In the genomic region with DNA sequence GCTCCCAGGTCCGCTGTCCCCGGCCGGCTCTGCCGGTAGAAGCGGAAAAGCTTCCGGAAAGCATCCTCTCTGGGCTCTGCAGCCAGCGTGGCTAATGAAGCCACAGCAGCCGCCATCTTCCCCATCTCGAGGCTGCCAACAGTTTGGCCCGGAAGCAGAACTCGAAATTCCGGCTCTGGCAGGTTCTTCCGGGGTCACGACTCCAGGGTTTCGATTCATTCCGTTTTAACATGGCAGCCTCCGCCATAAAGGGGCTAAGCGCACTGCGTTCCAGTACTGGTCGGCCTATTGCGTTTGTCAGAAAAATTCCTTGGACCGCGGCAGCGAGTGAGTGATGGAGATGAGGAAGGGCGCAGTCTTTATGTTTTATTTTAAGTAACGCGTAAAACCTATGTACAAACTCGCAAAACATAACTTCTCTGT, we compare ENCODE assay signal across 8 mouse cellular contexts. TPM values are rescaled to one million over a fixed set of nuclear protein-coding genes. Genes with fewer than 3 reads are reported as not detected.
DNase-seq lines count a peak whose midpoint lies in the region; ATAC-seq lines count a peak whose summit lies in the region.

Slirp (plus strand) TSS at position 197 of the 423 bp plus-strand sequence.
Alkbh1 (minus strand) TSS at position 318 of the 423 bp plus-strand sequence.

- ATAC-seq in inflammation-experienced regulatory T-cells, adult 6 months = peak; percentile 94
- peak; percentile 88 for ATAC-seq in megakaryocyte-erythroid progenitor cell, adult 5-6 weeks (replicated peaks; ENCODE audit: low FRiP score, low TSS enrichment, poor library complexity, severe bottlenecking)

- peak; percentile 92 to 97 for DNase-seq in adrenal gland, adult (ENCODE audit: inconsistent age in 2 of 2, low spot score in 1 of 2)
- peak; percentile 98 for DNase-seq in embryo, embryonic 10.5 days (ENCODE audit: low spot score)
- peak; percentile 87 for DNase-seq in gastrocnemius, postnatal 14 days
- DNase-seq in left cerebral cortex, postnatal 10 days (ENCODE audit: extremely low spot score in 1 of 2, low spot score in 2 of 2) = peak; percentile 92 to 94
- peak; percentile 91 for DNase-seq in right cerebral cortex, postnatal 25 days
- peak; percentile 85 for DNase-seq in urinary bladder, postnatal 4 days (ENCODE audit: low spot score in 2 of 2)

- intact Hi-C loops in gastrocnemius, postnatal 14 days (cut with DNase I; ENCODE audit: low total_unique reads) = no loop called here
- intact Hi-C loops in left cerebral cortex, postnatal 10 days (cut with DNase I) = no loop called here

RNA-seq across cellular contexts. Expression of gene Slirp, which starts in this region (rescaled TPM):
- 100 to 1,000 TPM; 142 to 154 TPM for total RNA-seq in gastrocnemius, postnatal 14 days (2021)
- 100 to 1,000 TPM in 2 of 3 experiments, 10 to 100 TPM in 1; 83.7 to 126 (median 118) TPM for polyA plus RNA-seq in inflammation-experienced regulatory T-cells, adult 6 months (2017; shearing (Covaris generic))
- 10 to 100 TPM; 89.7 to 95.3 TPM for total RNA-seq in left cerebral cortex, postnatal 10 days (2021)
- total RNA-seq in megakaryocyte-erythroid progenitor cell, adult 5-6 weeks (2014; fragmentation: Nextera tagmentation) = 183 and 219 TPM in 2 replicates
- total RNA-seq in megakaryocyte-erythroid progenitor cell, adult 5-6 weeks (2017) = 65.7 and 122 TPM in 2 replicates

RNA-seq across cellular contexts. Expression of gene Alkbh1, which starts in this region (rescaled TPM):
- 1 to 10 TPM; 6.0 to 7.6 TPM for total RNA-seq in gastrocnemius, postnatal 14 days (2021)
- polyA plus RNA-seq in inflammation-experienced regulatory T-cells, adult 6 months (2017; shearing (Covaris generic)) = 10 to 100 TPM; 44.0 to 72.1 (median 63.5) TPM
- 10 to 100 TPM; 19.3 to 19.6 TPM for total RNA-seq in left cerebral cortex, postnatal 10 days (2021)
- 65.2 and 74.6 TPM in 2 replicates for total RNA-seq in megakaryocyte-erythroid progenitor cell, adult 5-6 weeks (2014; fragmentation: Nextera tagmentation)
- 62.8 and 93.0 TPM in 2 replicates for total RNA-seq in megakaryocyte-erythroid progenitor cell, adult 5-6 weeks (2017)

Comparison
In these comparisons a context has a peak if more than half of its experiments do, and no peak if none do; other contexts are left out.
1. Peak in every context shown above with its lines: DNase-seq and ATAC-seq.